ENCODE assay signal across 8 mouse cellular contexts in genomic region chr3:85185827-85186226, GRCm38 (mm10).
DNase-seq lines count a peak whose midpoint lies in the region; ATAC-seq and TF ChIP-seq lines count a peak whose summit lies in the region.

No protein-coding gene starts in this region.

- TF ChIP-seq CTCF in midbrain, postnatal 0 days (IDR thresholded peaks at IDR 0.05): no peak

- H3K4me2 ChIP-seq in kidney, embryonic 14.5 days (replicated peaks; ENCODE audit: low read depth, low read length): no peak overlapping the region
- no peak overlapping the region for H3K4me2 ChIP-seq in forebrain, embryonic 12.5 days
- H3K4me2 ChIP-seq in midbrain, postnatal 0 days (ENCODE audit: low read depth, low read length, poor library complexity, severe bottlenecking): no peak overlapping the region

- H3K27ac ChIP-seq in kidney, embryonic 14.5 days (ENCODE audit: low read depth, low read length): no peak overlapping the region
- H3K27ac ChIP-seq in forebrain, embryonic 12.5 days: peak overlapping the region; percentile 46; the same call in 1 of the 2 replicates
- no peak overlapping the region for H3K27ac ChIP-seq in midbrain, postnatal 0 days (ENCODE audit: low read depth, low read length)

- 0 out of 2 replicates have a peak, but pooled peaks cover 5% of the 10 kb centered on the region for H3K27me3 ChIP-seq in kidney, embryonic 14.5 days (ENCODE audit: control insufficient read depth, insufficient read depth, low read length)
- no peaks in the 10 kb centered on the region for H3K27me3 ChIP-seq in forebrain, embryonic 12.5 days
- H3K27me3 ChIP-seq in midbrain, postnatal 0 days (ENCODE audit: insufficient read depth, low read length): peaks cover 4% of the 10 kb centered on the region; the same call in 1 of the 2 replicates

- H3K9me3 ChIP-seq in kidney, embryonic 14.5 days (ENCODE audit: control insufficient read depth, low read length): no peaks in the 10 kb centered on the region
- H3K9me3 ChIP-seq in forebrain, embryonic 12.5 days: no peaks in the 10 kb centered on the region
- H3K9me3 ChIP-seq in midbrain, postnatal 0 days (ENCODE audit: low read length): no peaks in the 10 kb centered on the region

- peak; percentile 60 for ATAC-seq in kidney, embryonic 14.5 days (ENCODE audit: low FRiP score, low TSS enrichment)
- peak; percentile 49; the same call in 1 of the 2 replicates for ATAC-seq in forebrain, embryonic 12.5 days (ENCODE audit: low FRiP score)
- ATAC-seq in midbrain, postnatal 0 days (ENCODE audit: low FRiP score): no peak
- no peak for ATAC-seq in megakaryocyte-erythroid progenitor cell, adult 5-6 weeks (replicated peaks; ENCODE audit: low FRiP score, low TSS enrichment, poor library complexity, severe bottlenecking)

- DNase-seq in kidney, adult 18-20 months: no peak
- DNase-seq in cerebellum, adult 8-10 months: peak; percentile 23
- peak; percentile 33 for DNase-seq in midbrain, postnatal 0 days (ENCODE audit: low spot score)
- no peak for DNase-seq in urinary bladder, postnatal 14 days (ENCODE audit: low spot score)
- no peak for DNase-seq in layer of hippocampus, adult 8-10 months (ENCODE audit: low spot score in 2 of 2)

- H3K9ac ChIP-seq in kidney, embryonic 14.5 days (ENCODE audit: low read depth, low read length): no peak overlapping the region
- no peak overlapping the region for H3K9ac ChIP-seq in forebrain, embryonic 12.5 days
- H3K9ac ChIP-seq in midbrain, postnatal 0 days (replicated peaks; ENCODE audit: low read length, poor library complexity, severe bottlenecking): no peak overlapping the region; the same call in 1 of the 2 replicates

- 10% methylated on average over 12 of the region's 12 CpGs for WGBS in kidney, embryonic 14.5 days
- WGBS in forebrain, embryonic 12.5 days: 6% methylated on average over 12 of the region's 12 CpGs
- 17% methylated on average over 12 of the region's 12 CpGs for WGBS in midbrain, postnatal 0 days

- H3K4me3 ChIP-seq in kidney, embryonic 14.5 days (ENCODE audit: low read length): no peak overlapping the region
- no peak overlapping the region for H3K4me3 ChIP-seq in forebrain, embryonic 12.5 days (replicated peaks)
- no peak overlapping the region for H3K4me3 ChIP-seq in midbrain, postnatal 0 days (ENCODE audit: low read depth, low read length)

- peaks cover 8% of the 10 kb centered on the region; the same call in 1 of the 2 replicates for H3K4me1 ChIP-seq in kidney, embryonic 14.5 days (ENCODE audit: control insufficient read depth, insufficient read depth, low read length)
- peaks cover 22% of the 10 kb centered on the region for H3K4me1 ChIP-seq in forebrain, embryonic 12.5 days
- peaks cover 6% of the 10 kb centered on the region for H3K4me1 ChIP-seq in midbrain, postnatal 0 days (ENCODE audit: insufficient read depth, low read length)

- no peaks in the 10 kb centered on the region for H3K36me3 ChIP-seq in kidney, embryonic 14.5 days (ENCODE audit: control insufficient read depth, insufficient read depth, low read length)
- H3K36me3 ChIP-seq in forebrain, embryonic 12.5 days (replicated peaks): no peaks in the 10 kb centered on the region
- no peaks in the 10 kb centered on the region for H3K36me3 ChIP-seq in midbrain, postnatal 0 days (ENCODE audit: insufficient read depth, low read length)

Comparison
In these comparisons a context has a peak if more than half of its experiments do, and no peak if none do; other contexts are left out.
1. ATAC-seq: peak in kidney, embryonic 14.5 days (single experiment) and forebrain, embryonic 12.5 days (single experiment); none in midbrain, postnatal 0 days (single experiment) and megakaryocyte-erythroid progenitor cell, adult 5-6 weeks (single experiment).
2. DNase-seq: peak in cerebellum, adult 8-10 months (single experiment) and midbrain, postnatal 0 days (single experiment); none in kidney, adult 18-20 months (single experiment), urinary bladder, postnatal 14 days (single experiment) and layer of hippocampus, adult 8-10 months (0 of 2).